Mouse (Mus musculus) cerebellum, adult 2 months (tissue): Measurements from ENCODE around the gene Arfgap2. TPM values are rescaled to one million over a fixed set of nuclear protein-coding genes. Genes with fewer than 3 reads are reported as not detected.
A peak's percentile ranks its signal among the peaks of the same experiment; 100 is the strongest.

Source experiments
- DNase-seq, 2 experiments: peaks; one replicate each; pipeline ENCODE4 v3.0.0; 2021
- H3K27ac ChIP-seq: fragments of 200-500 bp; 2 replicates; pipeline ENCODE4 v1.5.1; 2012; ENCODE audit warnings: low read length, control low read depth, inconsistent platforms; ENCODE audit not compliant: insufficient read depth
- H3K27me3 ChIP-seq: fragments of 200-500 bp; 2 replicates; pipeline ENCODE4 v1.6.1; 2012; ENCODE audit warnings: inconsistent platforms, mild to moderate bottlenecking, low read length, moderate library complexity; ENCODE audit not compliant: control insufficient read depth, insufficient read depth
- H3K4me1 ChIP-seq: fragments of 200-500 bp; 2 replicates; pipeline ENCODE4 v1.6.1; 2011; ENCODE audit warnings: low read length; ENCODE audit not compliant: control insufficient read depth, insufficient read depth
- H3K4me3 ChIP-seq: fragments of 200-500 bp; replicated peaks from 2 replicates; pipeline ENCODE3; 2011; ENCODE audit warnings: mild to moderate bottlenecking, low read depth, low read length, control low read depth; ENCODE audit not compliant: insufficient read depth
- CTCF ChIP-seq: fragments of 200-500 bp; IDR thresholded peaks from 2 replicates; pipeline ENCODE4 v1.5.1; 2011; ENCODE audit warnings: low read depth, mild to moderate bottlenecking, control low read depth, low read length, moderate library complexity, borderline replicate concordance; ENCODE audit not compliant: insufficient read depth
- POLR2A ChIP-seq: fragments of 200-500 bp; IDR thresholded peaks from 2 replicates; pipeline ENCODE4 v1.6.1; 2011; ENCODE audit warnings: low read length, control low read depth, borderline replicate concordance; ENCODE audit not compliant: insufficient read depth
- WGBS: fragments of 180-500 bp; shearing (Covaris S2); methylation state at CpG from one replicate; pipeline ENCODE4 v1.1.7; 2018; 5-methylcytosine and 5-hydroxymethylcytosine counted together
- polyA plus RNA-seq: library from polyadenylated mRNA; depleted of rRNA; stranded (reverse); fragments of >200 nt; gene quantifications from 2 replicates; pipeline ENCODE4 v1.2.3, GENCODE M21; 2012

The Arfgap2 gene
- polyA plus RNA-seq, 1 experiment = 54.1 TPM

DNA sequence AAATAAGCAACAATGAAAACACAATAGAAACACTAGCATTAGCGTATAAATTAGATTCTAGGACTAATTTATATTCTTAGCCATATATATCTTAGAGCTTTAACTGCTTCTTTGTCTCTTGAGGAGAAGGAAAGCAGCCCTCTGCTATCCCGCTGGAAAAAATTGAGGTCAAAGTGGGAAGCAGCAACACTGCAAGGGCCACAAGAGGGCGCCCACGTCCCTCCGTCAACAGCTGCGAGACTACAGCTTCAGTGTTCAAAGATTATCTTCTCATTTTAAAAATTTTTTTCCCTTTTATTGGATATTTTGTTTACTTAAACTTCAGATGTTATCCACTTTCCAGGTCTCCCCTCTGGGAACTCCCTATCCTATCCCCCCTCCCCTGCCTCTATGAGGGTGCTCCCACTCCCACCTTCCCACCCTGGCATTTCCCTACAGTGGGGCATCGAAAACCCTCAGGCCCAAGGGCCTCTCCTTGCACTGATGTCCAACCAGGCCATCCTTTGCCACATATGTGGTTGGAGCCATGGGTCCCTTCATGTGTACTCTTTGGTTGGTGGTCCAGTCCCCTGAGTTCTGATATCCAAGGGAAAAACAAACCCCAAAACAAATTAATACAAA, 21.2 kb downstream of the Arfgap2 start:
- peaks cover 19% of the 10 kb centered on the region for H3K4me1 ChIP-seq
- WGBS = 9% methylated on average over 7 of the region's 7 CpGs
- TF ChIP-seq POLR2A (no peak), CTCF (peak; percentile 92)
- H3K27ac ChIP-seq = no peak overlapping the region
- no peak overlapping the region for H3K4me3 ChIP-seq
- H3K27me3 ChIP-seq = no peaks in the 10 kb centered on the region
- peak; percentile 78 to 86 for DNase-seq

DNA sequence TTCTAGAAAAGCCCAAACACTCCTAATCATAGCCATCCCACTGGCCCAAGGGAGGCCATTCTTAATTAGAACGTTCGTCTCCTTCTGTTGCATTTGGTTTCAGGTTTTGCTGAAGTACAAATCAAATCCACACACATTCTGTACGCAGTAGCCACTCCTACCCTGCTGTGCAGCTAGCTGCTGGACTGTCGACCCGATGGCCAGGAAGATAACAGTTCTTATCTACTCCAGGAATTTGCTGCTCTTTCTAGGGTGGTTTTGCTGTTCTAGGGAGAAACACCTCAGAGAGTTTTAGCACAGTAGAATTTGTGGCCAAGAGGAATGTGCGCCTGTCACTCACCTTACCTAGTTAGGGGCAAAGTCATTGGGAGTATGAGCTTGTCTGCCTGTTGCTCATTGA, 22.8 kb downstream of the Arfgap2 start:
- Histone ChIP-seq H3K27me3 (no peaks in the 10 kb centered on the region), H3K4me1 (peaks cover 17% of the 10 kb centered on the region), H3K27ac (no peak overlapping the region), H3K4me3 (no peak overlapping the region)
- WGBS = 66% methylated on average over 6 of the region's 6 CpGs
- no peak for DNase-seq
- no peak for TF ChIP-seq CTCF
- TF ChIP-seq POLR2A = no peak

DNA sequence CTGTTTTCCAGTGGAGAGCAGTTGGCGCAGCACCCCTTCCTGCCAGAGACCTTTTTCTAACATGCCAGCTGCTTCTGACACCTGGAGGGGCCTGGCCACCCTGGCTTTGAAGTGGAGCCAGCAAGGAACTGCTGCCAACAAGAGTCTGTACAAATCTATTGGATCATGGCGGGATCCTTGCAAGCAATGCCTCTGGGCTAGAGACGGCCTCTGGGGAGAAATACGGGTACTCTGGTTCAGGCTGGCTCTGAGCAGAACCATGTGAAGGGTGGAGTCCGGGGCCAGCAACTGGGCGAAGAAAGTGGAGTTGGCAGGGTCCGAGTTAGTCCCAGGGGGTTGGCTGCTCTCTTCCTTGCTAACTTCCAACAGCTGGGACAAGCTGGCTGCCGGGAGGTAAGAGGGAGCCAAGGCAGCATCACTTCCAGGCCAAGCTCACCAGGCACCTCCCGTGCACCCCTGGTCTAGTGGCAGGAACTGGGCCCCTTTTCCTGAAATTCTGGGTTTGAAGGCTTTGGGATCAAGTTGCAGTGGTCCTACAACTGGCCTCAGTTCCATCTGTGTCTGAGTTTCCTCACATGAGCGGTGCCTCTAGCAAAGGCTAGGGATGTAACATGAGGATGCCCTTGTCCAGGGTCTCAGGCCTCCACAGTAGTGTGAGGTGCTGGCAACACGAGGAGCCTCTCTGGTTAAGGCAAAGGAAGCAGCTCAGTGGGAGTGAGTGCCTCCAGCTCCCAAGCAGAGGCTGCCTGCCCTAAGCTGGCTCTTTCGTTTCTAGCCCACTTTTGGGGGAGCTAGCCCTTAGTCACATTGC, 26.6 kb downstream of the Arfgap2 start:
- 41% methylated on average over 12 of the region's 12 CpGs for WGBS
- peak in 1 of 2 experiments; percentile 24 for DNase-seq
- Histone ChIP-seq H3K27me3 (no peaks in the 10 kb centered on the region), H3K27ac (no peak overlapping the region), H3K4me3 (no peak overlapping the region), H3K4me1 (no peaks in the 10 kb centered on the region)
- TF ChIP-seq POLR2A = no peak
- TF ChIP-seq CTCF = no peak

DNA sequence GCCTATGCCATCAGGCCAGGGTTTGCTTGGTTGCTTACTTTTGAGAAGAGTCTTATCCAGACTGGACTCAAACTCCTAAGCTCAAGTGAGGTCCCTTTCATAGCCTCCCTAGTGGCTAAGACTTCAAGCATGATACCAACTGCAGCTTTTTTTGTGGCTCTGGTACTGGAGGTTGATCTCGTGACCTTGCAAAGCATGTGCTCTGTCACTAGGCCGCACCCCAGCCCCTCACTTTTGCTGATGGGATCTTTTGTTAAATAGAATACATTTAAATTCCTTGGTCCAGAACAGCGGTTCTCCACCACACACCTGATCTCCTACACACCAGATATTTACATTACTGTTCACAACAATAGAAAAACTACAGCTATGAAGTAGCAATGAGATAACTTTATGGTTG, 29.5 kb downstream of the Arfgap2 start:
- Histone ChIP-seq H3K4me1 (no peaks in the 10 kb centered on the region), H3K27me3 (no peaks in the 10 kb centered on the region), H3K4me3 (no peak overlapping the region), H3K27ac (no peak overlapping the region)
- TF ChIP-seq POLR2A (no peak), CTCF (no peak)
- 96% methylated on average over 3 of the region's 3 CpGs for WGBS
- DNase-seq = no peak

DNA sequence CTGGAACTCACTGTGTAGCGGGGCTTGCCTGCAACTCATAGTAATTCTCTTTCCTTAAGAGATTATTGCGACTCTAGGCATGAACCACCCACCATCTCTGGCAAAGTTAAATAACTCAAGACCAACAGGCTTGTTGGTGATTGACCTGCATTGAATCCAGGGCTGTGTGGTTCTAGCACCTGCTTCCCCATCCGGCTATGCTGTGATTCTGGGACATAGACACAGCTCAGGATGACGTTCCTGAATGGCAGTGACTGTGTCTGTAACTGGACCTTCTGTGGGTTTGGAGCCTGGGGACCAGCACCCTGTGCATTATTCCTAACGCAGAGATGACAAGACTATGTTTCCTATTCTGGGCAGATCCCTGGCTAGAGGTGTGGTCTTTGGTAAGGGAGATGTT, 31.1 kb downstream of the Arfgap2 start:
- DNase-seq = no peak
- Histone ChIP-seq H3K4me3 (no peak overlapping the region), H3K27me3 (no peaks in the 10 kb centered on the region), H3K4me1 (no peaks in the 10 kb centered on the region), H3K27ac (no peak overlapping the region)
- WGBS = 90% methylated on average over 5 of the region's 5 CpGs
- TF ChIP-seq CTCF (no peak), POLR2A (no peak)

DNA sequence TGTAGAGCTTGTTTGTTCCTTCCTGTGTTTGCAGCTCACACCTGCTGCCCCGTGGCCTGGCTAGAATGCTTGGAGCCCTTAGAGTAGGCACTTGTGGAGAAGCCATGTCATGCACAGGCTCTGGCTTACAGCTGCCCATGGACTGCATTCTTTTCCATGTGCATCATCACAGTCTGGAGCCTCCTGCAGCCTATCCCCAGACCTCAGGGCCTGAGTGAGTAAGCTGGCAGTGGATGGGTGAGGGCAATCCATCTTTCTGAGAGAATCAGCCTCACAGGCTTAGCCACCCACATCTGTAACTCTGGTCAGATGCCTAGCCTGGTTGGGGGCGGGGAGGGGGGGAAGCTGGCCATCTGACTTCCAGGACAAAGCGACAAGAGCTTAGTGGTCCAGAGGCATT, 34.4 kb downstream of the Arfgap2 start:
- H3K4me1 ChIP-seq = no peaks in the 10 kb centered on the region
- 62% methylated on average over 3 of the region's 3 CpGs for WGBS
- no peaks in the 10 kb centered on the region for H3K27me3 ChIP-seq
- H3K4me3 ChIP-seq = no peak overlapping the region
- TF ChIP-seq CTCF (no peak), POLR2A (no peak)
- DNase-seq = no peak
- no peak overlapping the region for H3K27ac ChIP-seq

DNA sequence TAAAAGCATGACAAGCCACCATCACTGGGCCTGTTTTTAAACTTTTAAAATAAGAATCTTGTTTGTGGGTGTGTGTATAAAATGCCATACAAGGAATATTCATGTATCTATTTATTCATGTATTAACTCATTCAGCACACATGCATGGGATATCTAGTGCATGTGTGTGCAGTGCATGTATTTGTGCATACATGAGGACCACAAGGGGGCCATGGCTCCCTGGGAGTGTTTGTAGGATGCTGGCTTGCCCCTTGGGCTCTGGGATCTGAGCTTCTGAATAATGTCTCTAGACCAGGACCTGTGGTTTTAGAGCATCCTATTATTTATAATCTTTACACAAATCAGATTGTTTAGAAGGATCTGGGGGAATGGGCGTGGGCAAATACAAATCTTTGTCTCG, 36.0 kb downstream of the Arfgap2 start:
- DNase-seq = no peak
- TF ChIP-seq POLR2A = no peak
- TF ChIP-seq CTCF = no peak
- H3K4me1 ChIP-seq = no peaks in the 10 kb centered on the region
- H3K27me3 ChIP-seq = no peaks in the 10 kb centered on the region
- 97% methylated on average over 2 of the region's 2 CpGs for WGBS
- no peak overlapping the region for H3K4me3 ChIP-seq
- no peak overlapping the region for H3K27ac ChIP-seq

DNA sequence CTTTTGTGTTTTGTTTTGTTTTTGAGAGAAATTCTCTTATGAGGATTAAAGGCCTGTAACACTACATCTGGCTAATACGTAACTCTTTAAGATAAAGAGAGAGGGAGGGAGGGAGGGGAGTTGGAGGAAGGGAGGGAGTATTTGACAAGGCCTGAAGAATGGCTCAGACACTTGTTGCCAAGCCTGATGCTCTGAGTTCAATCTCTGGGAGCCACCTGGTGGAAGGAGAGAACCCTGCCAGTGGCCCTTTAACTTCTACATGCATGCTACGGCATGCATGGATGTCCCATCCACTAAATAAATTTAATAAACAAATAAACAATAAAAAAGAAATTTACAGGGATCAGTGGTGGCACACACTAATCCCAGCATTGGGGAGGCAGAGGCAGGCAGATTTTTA, 37.1 kb downstream of the Arfgap2 start:
- H3K4me1 ChIP-seq = no peaks in the 10 kb centered on the region
- H3K27ac ChIP-seq = no peak overlapping the region
- H3K27me3 ChIP-seq = no peaks in the 10 kb centered on the region
- TF ChIP-seq POLR2A (no peak), CTCF (no peak)
- WGBS = 91% methylated on average over 2 of the region's 2 CpGs
- no peak for DNase-seq
- no peak overlapping the region for H3K4me3 ChIP-seq
